Mouse (Mus musculus): ENCODE measurements around the gene Hdac9. TPM values are rescaled to one million over a fixed set of nuclear protein-coding genes. Genes with fewer than 3 reads are reported as not detected.

The Hdac9 gene
- polyA plus RNA-seq, 1 experiment from 2014 or later, result 4.6 TPM

GRCm38 (mm10) chr12:34142743-34143142 is 774.2 kb downstream of the Hdac9 start:
- H3K9ac ChIP-seq (ENCODE audit: low read length), result no peak overlapping the region
- H3K9me3 ChIP-seq (replicated peaks; ENCODE audit: control insufficient read depth, low read length), result no peaks in the 10 kb centered on the region
- no peak overlapping the region for H3K4me2 ChIP-seq (ENCODE audit: low read depth, low read length)
- WGBS, result 88% methylated on average over 2 of the region's 2 CpGs
- H3K27ac ChIP-seq (ENCODE audit: low read length), result no peak overlapping the region
- H3K36me3 ChIP-seq (ENCODE audit: control insufficient read depth, insufficient read depth, low read length), result no peaks in the 10 kb centered on the region
- H3K4me3 ChIP-seq (replicated peaks; ENCODE audit: low read length), result no peak overlapping the region
- H3K4me1 ChIP-seq (ENCODE audit: control insufficient read depth, insufficient read depth, low read length), result no peaks in the 10 kb centered on the region
- H3K27me3 ChIP-seq (ENCODE audit: control insufficient read depth, insufficient read depth, low read length), result no peaks in the 10 kb centered on the region
- ATAC-seq (ENCODE audit: insufficient read depth, low FRiP score), result no peak

GRCm38 (mm10) chr12:34113336-34113735 is 803.6 kb downstream of the Hdac9 start:
- no peak for ATAC-seq (ENCODE audit: insufficient read depth, low FRiP score)
- Histone ChIP-seq H3K9me3 (replicated peaks; ENCODE audit: control insufficient read depth, low read length) (no peaks in the 10 kb centered on the region), H3K27ac (ENCODE audit: low read length) (no peak overlapping the region), H3K4me2 (ENCODE audit: low read depth, low read length) (no peak overlapping the region), H3K36me3 (ENCODE audit: control insufficient read depth, insufficient read depth, low read length) (no peaks in the 10 kb centered on the region), H3K4me3 (replicated peaks; ENCODE audit: low read length) (no peak overlapping the region), H3K27me3 (ENCODE audit: control insufficient read depth, insufficient read depth, low read length) (no peaks in the 10 kb centered on the region), H3K4me1 (ENCODE audit: control insufficient read depth, insufficient read depth, low read length) (no peaks in the 10 kb centered on the region), H3K9ac (ENCODE audit: low read length) (no peak overlapping the region)
- WGBS, result 5% methylated on average over 1 of the region's 1 CpGs

GRCm38 (mm10) chr12:34092953-34093352 is 823.9 kb downstream of the Hdac9 start:
- no peak for ATAC-seq (ENCODE audit: insufficient read depth, low FRiP score)
- WGBS, result 72% methylated on average over 4 of the region's 4 CpGs
- no peaks in the 10 kb centered on the region for H3K4me1 ChIP-seq (ENCODE audit: control insufficient read depth, insufficient read depth, low read length)

GRCm38 (mm10) chr12:34091851-34092250 is 825.0 kb downstream of the Hdac9 start:
- WGBS, result 84% methylated on average over 1 of the region's 1 CpGs
- Histone ChIP-seq H3K9me3 (replicated peaks; ENCODE audit: control insufficient read depth, low read length) (no peaks in the 10 kb centered on the region), H3K36me3 (ENCODE audit: control insufficient read depth, insufficient read depth, low read length) (no peaks in the 10 kb centered on the region), H3K9ac (ENCODE audit: low read length) (no peak overlapping the region), H3K4me1 (ENCODE audit: control insufficient read depth, insufficient read depth, low read length) (0 out of 2 replicates have a peak, but pooled peaks cover 3% of the 10 kb centered on the region), H3K27ac (ENCODE audit: low read length) (no peak overlapping the region), H3K27me3 (ENCODE audit: control insufficient read depth, insufficient read depth, low read length) (no peaks in the 10 kb centered on the region), H3K4me3 (replicated peaks; ENCODE audit: low read length) (no peak overlapping the region), H3K4me2 (ENCODE audit: low read depth, low read length) (no peak overlapping the region)
- ATAC-seq (ENCODE audit: insufficient read depth, low FRiP score), result no peak

More at GRCm38 (mm10) chr12:34092953-34093352, 823.9 kb downstream of the Hdac9 start:
- H3K27me3 ChIP-seq (ENCODE audit: control insufficient read depth, insufficient read depth, low read length), result no peaks in the 10 kb centered on the region
- H3K36me3 ChIP-seq (ENCODE audit: control insufficient read depth, insufficient read depth, low read length), result no peaks in the 10 kb centered on the region
- H3K4me2 ChIP-seq (ENCODE audit: low read depth, low read length), result no peak overlapping the region
- H3K27ac ChIP-seq (ENCODE audit: low read length), result no peak overlapping the region
- no peak overlapping the region for H3K4me3 ChIP-seq (replicated peaks; ENCODE audit: low read length)
- H3K9me3 ChIP-seq (replicated peaks; ENCODE audit: control insufficient read depth, low read length), result no peaks in the 10 kb centered on the region
- no peak overlapping the region for H3K9ac ChIP-seq (ENCODE audit: low read length)

- peak; percentile 21; the same call in 1 of the 2 replicates for ATAC-seq (ENCODE audit: insufficient read depth, low FRiP score)
- no peak overlapping the region for H3K27ac ChIP-seq (ENCODE audit: low read length)
Measured at GRCm38 (mm10) chr12:34087292-34087942, 829.5 kb downstream of the Hdac9 start.

GRCm38 (mm10) chr12:34076981-34077380 is 839.9 kb downstream of the Hdac9 start:
- no peak overlapping the region for H3K4me2 ChIP-seq (ENCODE audit: low read depth, low read length)
- no peak overlapping the region for H3K4me3 ChIP-seq (replicated peaks; ENCODE audit: low read length)
- no peak for ATAC-seq (ENCODE audit: insufficient read depth, low FRiP score)
- H3K27me3 ChIP-seq (ENCODE audit: control insufficient read depth, insufficient read depth, low read length), result no peaks in the 10 kb centered on the region
- H3K36me3 ChIP-seq (ENCODE audit: control insufficient read depth, insufficient read depth, low read length), result no peaks in the 10 kb centered on the region
- no peak overlapping the region for H3K9ac ChIP-seq (ENCODE audit: low read length)
- WGBS, result 86% methylated on average over 2 of the region's 2 CpGs
- H3K9me3 ChIP-seq (replicated peaks; ENCODE audit: control insufficient read depth, low read length), result no peaks in the 10 kb centered on the region
- H3K27ac ChIP-seq (ENCODE audit: low read length), result no peak overlapping the region
- H3K4me1 ChIP-seq (ENCODE audit: control insufficient read depth, insufficient read depth, low read length), result no peaks in the 10 kb centered on the region

More at GRCm38 (mm10) chr12:34087292-34087942, 829.5 kb downstream of the Hdac9 start:
- no peak overlapping the region for H3K9ac ChIP-seq (ENCODE audit: low read length)
- H3K4me1 ChIP-seq (ENCODE audit: control insufficient read depth, insufficient read depth, low read length), result 0 out of 2 replicates have a peak, but pooled peaks cover 3% of the 10 kb centered on the region
- no peaks in the 10 kb centered on the region for H3K27me3 ChIP-seq (ENCODE audit: control insufficient read depth, insufficient read depth, low read length)
- no peak overlapping the region for H3K4me3 ChIP-seq (replicated peaks; ENCODE audit: low read length)
- no peaks in the 10 kb centered on the region for H3K36me3 ChIP-seq (ENCODE audit: control insufficient read depth, insufficient read depth, low read length)
- WGBS, result 62% methylated on average over 2 of the region's 2 CpGs
- no peak overlapping the region for H3K4me2 ChIP-seq (ENCODE audit: low read depth, low read length)
- H3K9me3 ChIP-seq (replicated peaks; ENCODE audit: control insufficient read depth, low read length), result no peaks in the 10 kb centered on the region

- Histone ChIP-seq H3K9me3 (replicated peaks; ENCODE audit: control insufficient read depth, low read length) (no peaks in the 10 kb centered on the region), H3K36me3 (ENCODE audit: control insufficient read depth, insufficient read depth, low read length) (no peaks in the 10 kb centered on the region), H3K4me3 (replicated peaks; ENCODE audit: low read length) (no peak overlapping the region), H3K4me2 (ENCODE audit: low read depth, low read length) (no peak overlapping the region), H3K9ac (ENCODE audit: low read length) (no peak overlapping the region), H3K27ac (ENCODE audit: low read length) (no peak overlapping the region), H3K27me3 (ENCODE audit: control insufficient read depth, insufficient read depth, low read length) (no peaks in the 10 kb centered on the region), H3K4me1 (ENCODE audit: control insufficient read depth, insufficient read depth, low read length) (no peaks in the 10 kb centered on the region)
- no peak for ATAC-seq (ENCODE audit: insufficient read depth, low FRiP score)
- WGBS, result 67% methylated on average over 9 of the region's 9 CpGs
Measured at GRCm38 (mm10) chr12:34075805-34076509, 840.9 kb downstream of the Hdac9 start.

GRCm38 (mm10) chr12:34052508-34052907 is 864.4 kb downstream of the Hdac9 start:
- WGBS, result 60% methylated on average over 5 of the region's 5 CpGs
- ATAC-seq (ENCODE audit: insufficient read depth, low FRiP score), result no peak
- H3K9ac ChIP-seq (ENCODE audit: low read length), result no peak overlapping the region
- H3K36me3 ChIP-seq (ENCODE audit: control insufficient read depth, insufficient read depth, low read length), result no peaks in the 10 kb centered on the region
- H3K9me3 ChIP-seq (replicated peaks; ENCODE audit: control insufficient read depth, low read length), result no peaks in the 10 kb centered on the region
- H3K4me3 ChIP-seq (replicated peaks; ENCODE audit: low read length), result no peak overlapping the region
- no peaks in the 10 kb centered on the region for H3K27me3 ChIP-seq (ENCODE audit: control insufficient read depth, insufficient read depth, low read length)
- no peak overlapping the region for H3K4me2 ChIP-seq (ENCODE audit: low read depth, low read length)
- H3K4me1 ChIP-seq (ENCODE audit: control insufficient read depth, insufficient read depth, low read length), result peaks cover 6% of the 10 kb centered on the region; the same call in 1 of the 2 replicates
- H3K27ac ChIP-seq (ENCODE audit: low read length), result no peak overlapping the region

GRCm38 (mm10) chr12:34052036-34052435 is 864.9 kb downstream of the Hdac9 start:
- Histone ChIP-seq H3K4me1 (ENCODE audit: control insufficient read depth, insufficient read depth, low read length) (peaks cover 6% of the 10 kb centered on the region; the same call in 1 of the 2 replicates), H3K4me2 (ENCODE audit: low read depth, low read length) (peak overlapping the region; percentile 19; the same call in 1 of the 2 replicates), H3K9ac (ENCODE audit: low read length) (no peak overlapping the region), H3K27ac (ENCODE audit: low read length) (peak overlapping the region; percentile 37; the same call in 1 of the 2 replicates), H3K36me3 (ENCODE audit: control insufficient read depth, insufficient read depth, low read length) (no peaks in the 10 kb centered on the region), H3K4me3 (replicated peaks; ENCODE audit: low read length) (no peak overlapping the region), H3K27me3 (ENCODE audit: control insufficient read depth, insufficient read depth, low read length) (no peaks in the 10 kb centered on the region), H3K9me3 (replicated peaks; ENCODE audit: control insufficient read depth, low read length) (no peaks in the 10 kb centered on the region)
- WGBS, result 32% methylated on average over 3 of the region's 3 CpGs
- no peak for ATAC-seq (ENCODE audit: insufficient read depth, low FRiP score)
